Mouse (Mus musculus) hematopoietic stem cell, adult 5-6 weeks (primary cell): ENCODE results near the gene Tcf12. TPM values are rescaled to one million over a fixed set of nuclear protein-coding genes. Genes with fewer than 3 reads are reported as not detected.

Experiments used
- ATAC-seq, 2 experiments: fragments of 125-278 bp in 1 of 2; replicated peaks in 1 of 2; 2 replicates each; pipeline ENCODE4 v1.8.0; 2016 to 2017; ENCODE audit warnings: inconsistent platforms in 2 of 2, mild to moderate bottlenecking in 2 of 2, moderate number of reproducible peaks in 2 of 2, low read depth in 1 of 2, moderate TSS enrichment in 1 of 2; ENCODE audit not compliant: low FRiP score in 2 of 2, poor library complexity in 2 of 2, severe bottlenecking in 2 of 2, insufficient read depth in 1 of 2, low TSS enrichment in 1 of 2
- total RNA-seq: library from RNA; stranded (forward); fragments of 172-1452, 232-1000 nt; gene quantifications from 2 replicates; pipeline ENCODE4 v1.2.3, GENCODE M21; 2017

Tcf12 gene
- total RNA-seq, 1 experiment from 2014 or later, result 70.2 TPM

DNA sequence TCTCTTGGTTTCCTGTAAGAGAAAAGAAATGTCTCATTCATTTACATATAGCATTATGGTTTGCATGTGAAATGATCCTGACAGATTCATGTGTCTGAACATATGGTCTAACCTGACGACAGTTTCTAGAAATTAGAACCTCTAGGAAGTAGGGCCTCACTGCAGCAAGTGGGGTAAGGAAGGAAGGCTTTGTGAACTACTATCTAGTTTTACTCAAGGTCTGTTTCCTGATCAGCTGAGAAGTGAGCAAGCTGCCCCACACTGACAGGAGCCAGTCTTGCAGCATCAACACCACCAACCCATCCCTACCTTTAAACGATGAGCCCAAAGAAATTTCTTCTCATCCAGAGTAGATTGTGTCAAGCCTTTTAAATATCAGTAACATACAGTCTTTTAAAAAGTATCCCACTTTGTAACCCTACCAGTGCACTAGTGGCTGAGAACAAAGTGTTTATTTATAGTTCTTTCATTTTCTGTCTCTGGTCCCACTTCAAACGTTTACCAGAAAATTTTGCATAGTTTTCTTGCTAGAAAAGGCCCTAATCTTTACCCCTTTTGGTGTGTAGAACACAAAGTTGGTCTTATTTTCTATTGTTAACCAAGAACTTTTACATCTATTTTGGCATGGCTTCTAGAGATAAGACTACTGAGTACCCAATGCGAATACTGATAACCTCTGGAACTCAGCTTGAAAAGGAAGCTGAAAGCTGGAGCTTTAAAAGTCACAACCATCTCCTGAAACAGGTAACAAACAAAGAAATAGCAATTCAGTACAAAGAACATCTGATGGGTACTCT is 96.9 kb downstream of the Tcf12 start:
- no peak for ATAC-seq

DNA sequence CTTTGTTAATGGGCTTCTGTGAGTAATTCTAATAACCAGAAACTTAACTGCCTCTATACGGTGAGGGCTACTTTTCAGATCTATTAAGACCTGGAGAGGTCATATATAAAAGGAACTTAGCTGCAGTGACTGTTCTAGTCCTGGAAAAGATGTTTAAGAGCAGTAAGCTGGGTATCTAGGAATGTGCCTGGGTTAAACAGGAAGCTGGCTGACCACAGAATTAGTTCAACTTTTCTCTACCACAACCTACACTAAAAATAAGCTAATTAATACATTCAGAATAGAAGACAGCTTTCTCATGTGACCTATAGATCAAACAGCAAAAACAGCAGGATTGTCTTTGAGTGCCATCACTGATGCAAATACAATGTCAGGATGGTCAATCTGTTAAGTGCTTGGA is 98.1 kb downstream of the Tcf12 start:
- no peak for ATAC-seq

DNA sequence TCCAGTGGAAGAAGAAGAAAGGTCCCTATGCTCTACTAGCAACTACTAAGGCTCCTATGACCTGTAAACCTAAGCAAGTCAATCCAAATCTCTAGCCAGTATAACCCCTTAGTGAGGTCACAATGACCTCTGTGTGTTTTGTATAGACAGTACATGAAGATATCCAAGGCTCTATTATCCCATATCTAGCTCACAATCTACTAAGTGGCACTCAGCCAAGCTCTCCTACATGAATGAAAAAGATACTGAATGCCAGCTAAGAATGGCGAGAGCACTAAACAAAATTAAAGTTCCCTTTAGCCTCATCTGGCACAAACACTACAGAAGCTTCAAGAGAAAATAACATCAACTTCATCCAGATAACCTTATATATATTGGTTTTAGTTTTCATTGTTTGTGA is 103.0 kb downstream of the Tcf12 start:
- no peak for ATAC-seq

DNA sequence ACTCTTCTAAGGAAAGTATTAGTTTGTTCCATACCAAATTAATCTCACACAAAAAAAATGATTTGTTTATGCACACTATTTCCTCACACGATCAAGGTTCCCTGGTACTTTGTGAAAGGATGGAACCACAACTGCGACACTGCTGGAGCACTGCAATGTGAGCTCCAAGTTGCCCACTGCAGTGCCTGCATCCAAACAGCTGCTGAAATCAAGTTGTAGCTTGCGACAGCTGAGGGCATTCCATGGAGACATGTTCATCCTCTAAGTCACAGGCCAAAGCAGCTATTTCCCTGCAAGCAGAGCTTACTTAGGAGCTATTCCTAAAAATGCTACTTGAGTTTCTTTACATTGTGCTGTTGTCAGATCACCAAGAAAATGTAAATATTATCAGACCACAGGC is 120.5 kb downstream of the Tcf12 start:
- no peak for ATAC-seq

DNA sequence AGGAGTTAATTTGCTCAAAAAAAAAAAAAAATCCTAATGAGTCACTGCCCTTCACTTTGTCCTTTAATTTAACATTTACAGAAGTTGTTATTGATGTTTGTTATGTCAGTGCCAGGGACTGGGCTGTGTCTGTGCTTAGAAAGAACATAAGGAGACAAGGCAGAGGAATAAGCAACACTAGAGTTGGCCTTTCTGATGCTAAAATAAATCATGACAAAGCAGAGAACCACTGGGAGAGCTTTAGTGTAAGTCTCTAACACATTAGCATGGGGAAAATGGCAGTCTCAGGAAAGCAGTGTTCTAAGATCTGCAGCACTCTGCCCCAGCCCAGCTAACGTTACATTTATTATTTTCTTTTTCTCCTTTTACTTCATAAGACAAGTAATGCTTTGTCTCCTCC is 121.3 kb downstream of the Tcf12 start:
- ATAC-seq, result no peak

DNA sequence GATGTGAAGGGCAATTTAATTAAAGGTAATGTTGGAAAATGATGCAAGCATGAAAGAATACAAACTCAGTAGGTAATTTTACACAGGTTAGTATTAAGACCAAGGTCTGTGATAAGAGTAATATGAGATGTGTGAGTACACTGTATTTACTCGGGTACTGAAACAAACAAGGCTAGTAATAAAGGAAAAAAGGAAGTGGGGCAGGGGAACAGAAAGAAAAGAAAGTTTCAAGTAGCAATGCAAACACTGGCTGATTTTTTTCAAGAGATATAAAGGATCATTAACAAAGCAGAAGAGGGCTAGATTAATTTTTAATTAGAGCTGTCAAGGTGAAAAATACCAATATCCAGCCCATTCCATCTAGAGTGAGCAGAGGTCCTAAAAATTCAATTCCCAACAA is 122.0 kb downstream of the Tcf12 start:
- no peak for ATAC-seq

DNA sequence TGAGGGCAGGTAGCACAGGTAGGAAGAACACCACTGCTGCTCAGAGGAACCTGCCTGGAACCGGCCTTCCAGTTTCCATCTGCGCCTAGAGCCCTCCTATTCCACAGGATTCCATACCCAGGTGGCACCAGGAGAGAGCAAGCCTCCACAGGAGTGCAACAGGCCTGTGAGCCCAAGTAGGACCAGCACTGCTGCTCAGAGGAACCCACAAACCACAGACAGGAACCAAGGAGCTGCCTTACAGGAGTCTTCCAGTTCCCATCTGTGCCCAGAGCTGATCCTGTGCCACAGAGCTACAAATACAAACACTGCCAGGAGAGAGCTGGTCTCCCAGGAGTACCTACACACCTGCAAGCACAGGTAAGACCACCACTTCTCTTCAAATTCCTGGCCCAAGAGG is 125.0 kb downstream of the Tcf12 start:
- ATAC-seq, result 0 out of 4 replicates have a peak, but pooled peaks of 1 of the 2 experiments have one; percentile 4

DNA sequence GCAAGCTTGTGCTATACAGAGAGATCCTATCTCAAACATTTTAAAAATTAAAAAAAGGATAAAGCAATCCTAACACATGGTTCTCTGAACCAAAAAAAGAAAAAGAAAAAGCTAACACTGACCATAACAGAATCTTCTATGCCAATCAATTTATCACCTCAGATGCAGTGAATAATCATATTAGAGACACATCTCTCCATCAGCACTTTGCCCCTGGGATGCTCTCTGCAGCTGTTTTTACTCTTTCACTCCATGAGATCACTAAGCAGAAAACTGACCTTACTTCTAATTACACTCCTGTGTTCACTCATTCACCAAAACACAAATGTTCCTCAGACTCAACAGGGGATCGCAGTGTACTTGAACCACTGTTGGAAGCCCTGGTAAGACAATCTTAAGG is 128.8 kb downstream of the Tcf12 start:
- no peak for ATAC-seq

DNA sequence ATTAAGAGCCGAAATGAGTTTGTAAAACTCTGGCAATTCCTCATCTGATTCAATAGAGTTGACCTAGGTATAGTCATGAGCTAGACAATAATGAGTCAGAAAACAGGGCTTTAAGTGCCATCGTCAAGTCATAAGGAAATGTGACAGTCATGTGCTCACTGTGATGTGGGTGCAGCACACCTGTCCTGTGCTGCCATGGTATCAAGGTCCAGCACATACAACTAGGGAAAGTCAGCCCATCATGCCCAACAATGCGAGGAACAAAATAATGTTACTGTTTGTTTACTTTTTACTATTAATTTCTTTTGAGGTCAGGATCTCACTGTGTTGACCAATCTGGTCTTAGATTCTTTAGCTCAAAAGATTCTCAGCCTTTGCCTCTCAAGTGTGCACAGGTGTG is 130.6 kb downstream of the Tcf12 start:
- no peak; a peak in 1 of 4 replicates for ATAC-seq

DNA sequence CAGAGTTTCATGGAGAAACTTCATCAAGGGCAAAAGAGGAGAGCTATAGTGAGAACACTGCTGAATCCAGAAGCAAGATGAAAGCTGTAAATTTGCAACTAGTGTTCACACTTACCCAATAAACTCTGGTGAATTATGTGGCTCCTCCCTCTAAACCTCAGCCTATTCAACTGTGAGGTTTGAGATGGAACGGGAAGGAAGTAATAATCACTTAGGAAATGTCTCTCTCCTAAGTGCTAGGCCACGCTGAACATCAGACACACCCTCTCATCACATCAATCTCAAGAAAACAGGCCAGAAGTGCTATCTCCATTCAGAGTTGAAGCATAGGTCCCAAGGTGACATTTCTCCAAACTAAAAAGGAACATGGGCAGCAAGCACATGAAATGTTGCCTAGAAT is 131.1 kb downstream of the Tcf12 start:
- ATAC-seq, result no peak

DNA sequence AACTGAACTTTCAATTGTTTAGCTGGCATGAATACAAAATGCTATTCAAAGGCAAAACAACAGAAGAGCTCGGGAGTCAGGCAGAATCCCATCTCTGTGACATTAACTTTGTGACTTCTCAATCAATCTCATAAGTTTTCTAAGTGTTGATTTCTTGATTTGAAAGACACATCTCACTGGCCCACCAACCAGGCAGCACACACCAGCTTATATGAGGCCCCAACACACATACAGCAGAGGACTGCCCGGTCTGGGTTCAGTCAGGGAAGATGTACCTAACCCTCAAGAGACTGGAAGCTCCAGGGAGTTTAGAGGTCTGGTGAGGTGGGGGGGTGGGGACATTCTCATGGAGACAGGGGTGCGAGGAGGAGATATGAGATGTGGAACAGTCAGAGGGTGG is 132.8 kb downstream of the Tcf12 start:
- no peak for ATAC-seq

DNA sequence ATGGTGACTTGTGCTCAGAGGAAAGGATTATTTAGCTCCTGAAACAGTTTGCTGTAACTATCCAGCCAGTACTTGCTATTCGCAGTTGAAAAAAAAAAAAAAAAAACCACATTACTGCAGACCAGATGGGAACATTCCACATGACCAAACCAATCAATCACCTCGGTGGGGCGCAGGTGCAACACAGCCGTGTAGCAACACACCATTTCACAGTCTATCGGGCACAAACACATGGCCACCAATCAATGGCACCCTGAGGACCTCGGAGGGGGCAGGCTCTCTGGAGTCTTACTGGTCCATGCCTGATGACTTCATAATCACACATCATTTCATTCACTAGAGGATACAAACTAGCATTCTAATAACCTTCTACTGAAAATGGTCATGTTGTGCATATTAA is 135.6 kb downstream of the Tcf12 start:
- peak; percentile 65 to 69 for ATAC-seq

DNA sequence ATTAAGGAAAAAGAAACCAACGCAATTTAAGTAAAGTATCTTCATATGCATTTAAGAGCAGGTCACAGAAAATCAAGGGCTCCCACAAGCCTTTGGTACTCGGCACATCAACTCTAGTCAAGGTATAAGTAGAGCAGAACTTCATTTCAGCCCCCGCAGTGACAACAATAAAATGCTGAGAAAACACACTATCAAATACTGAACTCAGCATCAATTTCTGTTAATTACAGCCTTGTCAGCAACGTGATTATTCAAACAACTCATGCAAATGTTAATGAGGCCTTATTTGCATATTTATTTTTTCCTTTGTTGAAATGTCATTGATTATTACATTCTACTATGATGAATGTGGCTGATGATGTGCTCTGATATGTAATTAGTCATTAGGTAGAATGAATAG is 136.5 kb downstream of the Tcf12 start:
- no peak for ATAC-seq

DNA sequence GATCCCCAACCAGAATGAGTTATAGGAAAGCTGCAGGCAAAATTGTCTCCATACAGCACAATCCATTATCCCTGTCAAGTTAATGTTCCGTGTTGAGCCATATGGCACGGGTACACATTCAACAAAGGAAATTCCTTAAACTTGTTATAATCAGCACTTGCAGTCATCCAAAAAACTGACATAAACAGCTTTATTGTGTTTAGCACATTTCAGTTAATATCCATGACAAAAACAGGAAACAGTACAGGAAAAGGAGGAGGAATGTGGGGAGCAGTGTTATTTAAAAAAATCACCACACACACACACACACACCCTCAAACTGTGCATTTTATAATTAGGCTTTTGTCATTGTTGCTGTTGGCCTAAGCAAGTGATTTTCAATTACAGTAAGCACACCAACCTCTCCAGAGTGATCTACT is 137.1 kb downstream of the Tcf12 start:
- ATAC-seq, result no peak

DNA sequence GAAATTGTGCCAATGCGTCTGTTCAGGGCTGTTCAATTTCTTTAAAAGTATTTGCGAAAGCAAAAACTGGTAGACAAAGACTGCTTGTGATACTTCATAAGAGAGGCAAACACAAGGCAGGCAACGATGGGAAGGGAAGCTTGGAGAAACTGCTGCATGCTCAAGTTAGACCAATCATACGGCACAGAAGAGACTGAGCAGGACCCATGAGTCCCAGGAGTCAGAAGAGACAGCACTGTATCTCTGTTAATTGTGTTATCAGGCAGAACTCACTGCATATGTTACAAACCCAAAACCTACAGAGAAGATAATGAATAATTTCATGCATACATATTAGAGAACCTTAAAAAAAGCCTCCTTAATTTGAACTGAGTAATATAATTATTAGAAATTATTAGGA is 147.6 kb downstream of the Tcf12 start:
- ATAC-seq, result no peak

DNA sequence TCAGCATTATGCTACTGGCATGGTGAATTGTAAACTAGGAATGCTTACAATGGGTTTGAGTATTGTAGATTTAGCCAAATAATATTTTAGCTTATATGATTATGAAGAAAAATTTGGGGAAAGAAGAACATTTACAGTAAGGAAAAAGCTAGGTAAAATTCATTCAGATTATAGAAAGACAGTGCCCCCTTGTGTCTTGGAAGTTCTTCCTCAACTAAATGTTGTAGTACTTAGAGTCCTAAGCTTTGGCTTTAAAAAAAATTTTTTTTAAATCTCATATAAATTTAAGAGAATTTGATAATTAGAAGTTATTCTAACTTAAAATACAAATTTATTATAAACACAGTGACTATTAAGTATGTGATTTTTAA is 151.7 kb downstream of the Tcf12 start:
- no peak for ATAC-seq

DNA sequence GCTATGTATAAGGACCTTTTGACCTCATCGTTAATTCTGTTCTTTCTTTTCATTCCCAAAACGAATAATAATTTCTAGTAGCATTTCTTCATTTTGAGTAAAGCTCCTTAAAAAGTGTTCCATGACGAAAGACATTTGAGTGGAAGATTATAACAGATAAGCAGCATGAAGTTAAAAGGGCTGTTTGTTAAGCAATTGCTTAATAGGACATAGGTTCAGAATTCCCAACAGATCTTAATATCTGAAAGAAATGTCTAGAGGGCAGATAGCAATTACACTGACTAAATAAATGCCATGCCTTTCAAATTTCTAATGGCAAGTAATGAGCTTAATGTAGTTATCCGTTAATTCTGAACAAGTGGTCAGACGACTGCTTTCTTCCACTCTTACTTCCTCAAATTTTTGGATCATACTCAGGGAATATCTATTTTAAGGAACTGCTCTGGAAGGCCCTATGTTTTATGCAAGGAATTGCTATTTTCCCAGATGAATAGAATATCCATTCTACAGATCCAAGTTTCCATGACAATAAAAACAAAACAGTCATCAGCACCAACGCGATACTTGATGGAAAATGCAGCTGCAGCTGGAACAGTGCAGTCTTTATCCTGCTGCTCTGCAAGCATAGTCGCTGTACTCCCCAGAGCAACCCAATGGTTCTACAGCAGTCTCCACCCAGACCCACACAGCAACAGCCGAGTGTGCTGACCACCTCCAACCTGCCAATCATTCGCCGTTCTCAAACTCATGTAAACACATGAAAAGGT is 152.2 kb downstream of the Tcf12 start:
- no peak for ATAC-seq

DNA sequence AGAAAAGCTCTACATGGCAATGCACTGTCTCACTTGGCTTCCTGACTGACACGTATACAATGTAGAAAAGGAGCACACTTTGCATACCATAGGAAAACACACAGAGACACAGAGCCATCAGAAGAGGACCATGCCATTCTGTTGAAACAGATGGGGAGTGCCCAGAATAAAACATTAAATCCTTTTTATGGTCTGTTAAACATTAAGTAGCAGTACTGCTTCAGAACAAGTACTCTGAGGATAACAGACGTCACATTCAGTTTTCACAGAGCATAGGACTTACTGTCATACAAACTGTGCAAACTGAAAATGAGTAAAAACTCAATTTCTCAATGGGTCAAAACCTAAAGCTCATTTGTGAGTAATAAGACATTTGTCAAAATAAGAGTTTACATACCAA is 158.5 kb downstream of the Tcf12 start:
- ATAC-seq, result no peak

DNA sequence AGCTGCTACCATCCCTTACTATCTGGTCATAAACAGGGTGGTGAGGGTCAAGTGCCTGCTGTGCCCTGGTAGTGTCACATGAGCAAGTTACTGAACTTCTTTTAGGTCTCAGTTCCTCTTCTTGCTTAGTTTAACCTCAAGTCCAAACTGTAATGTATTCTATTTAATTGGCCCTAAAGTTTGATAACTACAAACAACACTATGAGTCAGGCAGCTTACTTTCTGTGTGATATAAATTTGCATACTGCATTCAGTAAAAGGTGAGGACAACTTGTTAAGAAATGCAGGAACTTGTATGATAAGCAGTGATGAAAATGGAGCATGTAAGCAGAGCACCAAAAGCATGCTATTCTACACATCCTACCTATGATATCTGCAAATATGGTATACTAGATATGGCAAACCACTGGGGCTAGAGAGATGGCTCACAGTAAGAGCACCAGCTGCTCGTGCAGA is 159.0 kb downstream of the Tcf12 start:
- no peak; a peak in 1 of 4 replicates for ATAC-seq
